Comparison of ENCODE assay signal across 26 mouse cellular contexts in the genomic region with DNA sequence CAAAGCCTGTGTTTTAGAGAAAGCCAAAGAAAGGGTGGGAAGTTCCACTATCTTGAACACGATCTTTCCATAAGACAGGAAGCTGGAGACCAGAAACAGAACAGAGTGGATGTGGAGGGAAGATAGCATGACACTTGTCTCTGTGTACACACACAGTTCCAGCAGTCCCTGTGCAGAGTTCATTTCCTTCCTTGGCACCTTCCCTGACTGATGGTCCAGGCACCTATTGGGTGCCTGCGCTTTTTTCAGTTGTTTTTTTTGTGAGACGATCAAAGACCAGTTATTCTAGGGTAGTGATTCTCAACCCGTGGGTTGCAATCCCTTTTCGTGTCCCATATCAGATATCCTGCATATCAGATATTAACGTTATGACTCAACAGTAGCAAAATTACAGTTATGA. TPM values are rescaled to one million over a fixed set of nuclear protein-coding genes. Genes with fewer than 3 reads are reported as not detected.
A peak's percentile ranks its signal among the peaks of the same experiment; 100 is the strongest.
DNase-seq lines count a peak whose midpoint lies in the region; ATAC-seq and TF ChIP-seq lines count a peak whose summit lies in the region.
"Had no signal": no experiment of that assay in that cellular context is flagged by ENCODE, and none has a peak within 500 bp of the region (broad histone marks: within the 10 kb centered on the region; RNA-seq: fewer than 3 reads in every experiment).

No protein-coding gene starts in this region.

- H3K4me2 ChIP-seq in kidney, embryonic 15.5 days: no peak overlapping the region
- no peak overlapping the region for H3K4me2 ChIP-seq in liver, embryonic 11.5 days
- H3K4me2 ChIP-seq: embryonic facial prominence, embryonic 13.5 days; embryonic facial prominence, embryonic 15.5 days; forebrain, embryonic 12.5 days had no signal

- intact Hi-C loops in heart, postnatal 14 days (cut with DNase I): no loop called here

- H3K4me1 ChIP-seq in kidney, embryonic 15.5 days: no peaks in the 10 kb centered on the region
- H3K4me1 ChIP-seq in liver, adult 2 months (ENCODE audit: control insufficient read depth, insufficient read depth, low read length): peaks cover 4% of the 10 kb centered on the region
- H3K4me1 ChIP-seq in liver, embryonic 11.5 days (replicated peaks; ENCODE audit: control insufficient read depth, insufficient read depth, low read length): no peaks in the 10 kb centered on the region
- H3K4me1 ChIP-seq: embryonic facial prominence, embryonic 15.5 days; forebrain, embryonic 10.5 days; forebrain, embryonic 12.5 days had no signal

- ATAC-seq in kidney, embryonic 15.5 days (replicated peaks; ENCODE audit: low FRiP score): no peak
- no peak for ATAC-seq in liver, embryonic 11.5 days (replicated peaks; ENCODE audit: low FRiP score)
- ATAC-seq: forebrain, embryonic 14.5 days had no signal

- H3K27me3 ChIP-seq in kidney, embryonic 15.5 days: no peaks in the 10 kb centered on the region
- H3K27me3 ChIP-seq in liver, adult 2 months (ENCODE audit: control insufficient read depth, insufficient read depth, low read length): no peaks in the 10 kb centered on the region; the same call in 1 of the 2 replicates
- H3K27me3 ChIP-seq in liver, embryonic 11.5 days (replicated peaks; ENCODE audit: control insufficient read depth, insufficient read depth, low read length): no peaks in the 10 kb centered on the region
- H3K27me3 ChIP-seq: embryonic facial prominence, embryonic 13.5 days; embryonic facial prominence, embryonic 15.5 days; forebrain, embryonic 12.5 days had no signal

- H3K36me3 ChIP-seq in kidney, embryonic 15.5 days: no peaks in the 10 kb centered on the region
- H3K36me3 ChIP-seq in liver, adult 2 months (ENCODE audit: control insufficient read depth, insufficient read depth, low read length): no peaks in the 10 kb centered on the region
- H3K36me3 ChIP-seq in liver, embryonic 11.5 days (ENCODE audit: control insufficient read depth, insufficient read depth, low read length): no peaks in the 10 kb centered on the region
- H3K36me3 ChIP-seq: embryonic facial prominence, embryonic 13.5 days; embryonic facial prominence, embryonic 15.5 days; forebrain, embryonic 10.5 days; forebrain, embryonic 12.5 days had no signal

- no peak for TF ChIP-seq POLR2A in liver, adult 2 months (IDR thresholded peaks at IDR 0.05; ENCODE audit: extremely low read depth, insufficient read depth, low read length)

- peak; percentile 62 for DNase-seq in heart, adult 11 months
- DNase-seq in heart, postnatal 14 days: no peak
- DNase-seq in kidney, adult 9 months: peak; percentile 22
- DNase-seq in liver, adult 2 months (ENCODE audit: extremely low read depth, low read depth, low spot score): peak; percentile 83
- no peak for DNase-seq in liver, embryonic 11.5 days (ENCODE audit: low spot score)
- DNase-seq: adrenal gland, adult 2 months; adrenal gland, postnatal 10 days; adrenal gland, postnatal 25 days; cerebellum, adult 11 months; cerebellum, adult 18-20 months; cerebellum, adult 8-10 months; cerebellum, adult 9-11 months; cerebellum, postnatal 14 days; cerebellum, postnatal 36 days; embryo, embryonic 11 days had no signal

- 65% methylated on average over 6 of the region's 6 CpGs for WGBS in kidney, embryonic 15.5 days
- WGBS in liver, adult 2 months: 26% methylated on average over 6 of the region's 6 CpGs
- WGBS in liver, embryonic 11.5 days: 62% methylated on average over 6 of the region's 6 CpGs

- H3K4me3 ChIP-seq in kidney, embryonic 15.5 days (replicated peaks): no peak overlapping the region
- H3K4me3 ChIP-seq in liver, adult 2 months (ENCODE audit: insufficient read depth, low read depth, low read length): no peak overlapping the region
- no peak overlapping the region for H3K4me3 ChIP-seq in liver, embryonic 11.5 days (ENCODE audit: low read depth, low read length)
- H3K4me3 ChIP-seq: embryonic facial prominence, embryonic 13.5 days; embryonic facial prominence, embryonic 15.5 days; erythroblast, embryonic 14.5 days; forebrain, embryonic 10.5 days; forebrain, embryonic 12.5 days had no signal

- no peak for TF ChIP-seq CTCF in liver, adult 2 months (IDR thresholded peaks at IDR 0.05; ENCODE audit: low read depth, low read length)

- H3K9me3 ChIP-seq in kidney, embryonic 15.5 days (replicated peaks): no peaks in the 10 kb centered on the region
- H3K9me3 ChIP-seq in liver, embryonic 11.5 days (ENCODE audit: control insufficient read depth, low read length): no peaks in the 10 kb centered on the region
- H3K9me3 ChIP-seq: embryonic facial prominence, embryonic 13.5 days; embryonic facial prominence, embryonic 15.5 days; forebrain, embryonic 10.5 days; forebrain, embryonic 12.5 days had no signal

- no peak overlapping the region for H3K27ac ChIP-seq in kidney, embryonic 15.5 days
- no peak overlapping the region for H3K27ac ChIP-seq in liver, adult 2 months (replicated peaks; ENCODE audit: insufficient read depth, low read depth, low read length)
- H3K27ac ChIP-seq in liver, embryonic 11.5 days (ENCODE audit: low read depth, low read length): no peak overlapping the region
- H3K27ac ChIP-seq: embryonic facial prominence, embryonic 13.5 days; embryonic facial prominence, embryonic 15.5 days; forebrain, embryonic 10.5 days; forebrain, embryonic 12.5 days had no signal

- no peaks in the 10 kb centered on the region for H3K79me2 ChIP-seq in liver, adult 2 months (ENCODE audit: control insufficient read depth, insufficient read depth, low read length)

- H3K9ac ChIP-seq in kidney, embryonic 15.5 days: no peak overlapping the region
- no peak overlapping the region for H3K9ac ChIP-seq in liver, adult 2 months (ENCODE audit: low read depth, low read length)
- H3K9ac ChIP-seq in liver, embryonic 11.5 days (ENCODE audit: low read depth, low read length): no peak overlapping the region
- H3K9ac ChIP-seq: embryonic facial prominence, embryonic 13.5 days; embryonic facial prominence, embryonic 15.5 days; forebrain, embryonic 12.5 days had no signal

RNA-seq across cellular contexts. Expression of gene Cdrt4, which starts 13.0 kb away (rescaled TPM):
- not detected for total RNA-seq in heart, postnatal 14 days (2021)
- polyA plus RNA-seq in kidney, embryonic 15.5 days (2015; fragmentation: Nextera tagmentation; extraction: Ambion mirVana): not detected in 2 replicates
- not detected in 2 replicates for total RNA-seq in liver, adult 2 months (2014; rRNA removed)
- polyA plus RNA-seq in liver, adult 2 months (2012; rRNA removed): not detected in 2 replicates
- 0.26 TPM in 1 of 2 replicates, not detected in the other for polyA plus RNA-seq in liver, embryonic 11.5 days (2014; fragmentation: Nextera tagmentation; extraction: Ambion mirVana)
- total RNA-seq: adrenal gland, adult 2 months; adrenal gland, postnatal 10 days; adrenal gland, postnatal 25 days; common myeloid progenitor, adult 5-6 weeks; MEL had no signal
- polyA plus RNA-seq: C2C12; embryonic facial prominence, embryonic 11.5 days; erythroblast, embryonic 14.5 days; forebrain, embryonic 10.5 days; forebrain, embryonic 12.5 days; forebrain, embryonic 14.5 days had no signal

RNA-seq across cellular contexts. Expression of gene Tvp23b, which starts 58.7 kb away (rescaled TPM):
- 10 to 100 TPM; 18.5 to 19.2 TPM for total RNA-seq in heart, postnatal 14 days (2021)
- polyA plus RNA-seq in kidney, embryonic 15.5 days (2015; fragmentation: Nextera tagmentation; extraction: Ambion mirVana): 70.3 and 77.3 TPM in 2 replicates
- total RNA-seq in liver, adult 2 months (2014; rRNA removed): 23.8 and 31.0 TPM in 2 replicates
- 10.1 and 12.1 TPM in 2 replicates for polyA plus RNA-seq in liver, adult 2 months (2012; rRNA removed)
- polyA plus RNA-seq in liver, embryonic 11.5 days (2014; fragmentation: Nextera tagmentation; extraction: Ambion mirVana): 49.1 and 53.7 TPM in 2 replicates
- polyA plus RNA-seq: erythroblast, embryonic 14.5 days had no signal

Comparison
In these comparisons a context has a peak if more than half of its experiments do, and no peak if none do; other contexts are left out.
1. DNase-seq: peak in heart, adult 11 months (single experiment), kidney, adult 9 months (single experiment) and liver, adult 2 months (single experiment); none in heart, postnatal 14 days (0 of 2) and liver, embryonic 11.5 days (single experiment).